Mouse (Mus musculus): ENCODE results near the gene Hand2. TPM values are rescaled to one million over a fixed set of nuclear protein-coding genes. Genes with fewer than 3 reads are reported as not detected.

Hand2 gene
- total RNA-seq, 2 experiments from 2014 or later, result not detected

DNA sequence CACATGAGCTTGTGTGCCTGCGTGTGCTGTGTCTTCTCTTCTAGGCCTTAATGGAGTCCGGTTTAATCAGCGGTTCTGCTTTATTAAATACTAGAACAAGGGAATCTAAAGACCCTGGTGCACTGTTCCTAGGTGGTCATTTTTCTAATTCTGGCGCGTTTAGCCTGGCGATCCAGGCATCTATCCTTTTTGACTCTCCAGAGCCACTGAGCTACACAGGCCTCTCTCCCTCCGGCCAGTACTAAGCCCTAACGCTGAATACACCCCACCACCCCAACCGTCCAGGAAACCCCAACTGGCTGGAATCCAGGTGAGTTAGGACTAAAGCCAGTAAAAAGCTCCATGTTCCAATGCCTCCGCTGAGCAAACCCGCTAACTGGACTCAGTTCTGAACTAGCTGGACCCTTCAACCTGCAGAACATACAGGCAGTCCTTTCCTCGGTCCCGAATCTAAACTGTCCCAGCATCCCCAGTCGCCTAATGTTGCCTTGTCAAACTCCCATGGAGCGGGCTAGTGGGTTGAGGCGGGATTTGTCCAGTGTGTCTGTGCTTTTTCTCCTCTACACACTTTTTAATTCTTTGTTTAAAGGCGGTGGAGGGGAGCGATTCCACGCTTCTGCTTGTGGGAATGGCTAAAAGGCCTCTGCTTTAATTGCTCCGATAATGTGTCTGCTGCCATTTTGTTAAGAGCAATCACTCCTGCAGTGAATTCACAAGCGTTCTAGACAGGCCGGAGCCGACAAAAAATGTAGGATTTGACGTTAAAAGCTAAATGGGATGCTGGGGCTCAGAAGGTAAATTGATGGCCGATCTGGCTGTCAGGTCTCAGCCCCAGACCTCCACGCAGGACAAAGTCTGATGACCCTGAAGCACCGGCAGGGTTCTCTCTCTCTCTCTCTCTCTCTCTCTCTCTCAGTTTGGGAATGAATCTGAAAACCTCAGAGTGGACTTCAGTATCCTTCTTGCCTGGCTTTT is 5.6 kb downstream of the Hand2 start:
- intact Hi-C loops (cut with DNase I), result no loop called here
- no peak for TF ChIP-seq CTCF (IDR thresholded peaks at IDR 0.05)
- Histone ChIP-seq H3K27ac (no peak overlapping the region), H3K4me3 (no peak overlapping the region)
- peak in 1 of 2 experiments; percentile 9 for DNase-seq (ENCODE audit: extremely low spot score in 1 of 2, low spot score in 2 of 2)

GRCm38 (mm10) chr8:57327281-57328160 is 6.7 kb downstream of the Hand2 start:
- Histone ChIP-seq H3K27ac (no peak overlapping the region), H3K4me3 (no peak overlapping the region)
- peak in 1 of 2 experiments; percentile 10 for DNase-seq (ENCODE audit: extremely low spot score in 1 of 2, low spot score in 2 of 2)
- intact Hi-C loops (cut with DNase I), result no loop called here
- TF ChIP-seq CTCF (IDR thresholded peaks at IDR 0.05), result no peak

DNA sequence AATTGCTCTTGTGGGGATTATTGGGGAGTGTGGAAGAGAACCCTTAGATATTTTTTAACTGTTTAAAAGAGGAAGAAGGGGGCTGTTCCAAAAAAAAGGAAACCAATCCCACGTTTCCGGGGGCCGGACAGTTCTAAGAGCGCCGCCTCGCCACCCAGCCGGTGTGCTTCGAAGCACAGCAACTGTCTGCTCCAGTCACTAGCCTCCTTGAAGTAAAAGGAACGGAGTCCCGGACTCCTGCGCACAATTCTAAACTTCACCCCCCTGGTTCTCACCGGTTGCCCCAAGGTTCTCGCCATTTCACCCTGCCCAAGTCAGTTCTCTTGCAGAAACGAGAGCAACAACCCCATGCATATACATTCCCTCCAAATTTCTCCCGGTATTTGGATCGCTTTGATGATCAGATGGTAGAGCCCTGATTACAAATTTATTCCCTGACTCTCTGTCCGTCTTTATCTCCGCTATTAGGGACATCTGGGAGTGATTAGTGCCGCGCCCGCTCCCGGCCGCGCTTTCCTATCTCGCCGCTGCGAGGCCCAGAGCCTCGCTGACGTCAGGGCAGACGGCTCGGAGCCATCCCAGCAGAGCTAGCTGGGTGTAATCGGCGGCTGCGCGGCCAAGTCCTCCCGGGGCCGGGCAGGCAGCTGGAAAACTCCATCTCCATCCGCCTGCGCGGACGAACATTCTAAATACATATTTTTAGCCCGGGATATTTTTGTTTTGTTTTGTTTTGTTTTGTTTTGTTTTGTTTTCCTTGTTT is 7.6 kb downstream of the Hand2 start:
- Histone ChIP-seq H3K27ac (no peak overlapping the region), H3K4me3 (no peak overlapping the region)
- TF ChIP-seq CTCF (IDR thresholded peaks at IDR 0.05), result no peak
- intact Hi-C loops (cut with DNase I), result no loop called here
- DNase-seq (ENCODE audit: extremely low spot score in 1 of 2, low spot score in 2 of 2), result no peak

- Histone ChIP-seq H3K4me3 (no peak overlapping the region), H3K27ac (no peak overlapping the region)
- no peak for TF ChIP-seq CTCF (IDR thresholded peaks at IDR 0.05)
- intact Hi-C loops (cut with DNase I), result no loop called here
- no peak for DNase-seq (ENCODE audit: extremely low spot score in 1 of 2, low spot score in 2 of 2)
Observed at GRCm38 (mm10) chr8:57328931-57329341, 8.2 kb downstream of the Hand2 start.

DNA sequence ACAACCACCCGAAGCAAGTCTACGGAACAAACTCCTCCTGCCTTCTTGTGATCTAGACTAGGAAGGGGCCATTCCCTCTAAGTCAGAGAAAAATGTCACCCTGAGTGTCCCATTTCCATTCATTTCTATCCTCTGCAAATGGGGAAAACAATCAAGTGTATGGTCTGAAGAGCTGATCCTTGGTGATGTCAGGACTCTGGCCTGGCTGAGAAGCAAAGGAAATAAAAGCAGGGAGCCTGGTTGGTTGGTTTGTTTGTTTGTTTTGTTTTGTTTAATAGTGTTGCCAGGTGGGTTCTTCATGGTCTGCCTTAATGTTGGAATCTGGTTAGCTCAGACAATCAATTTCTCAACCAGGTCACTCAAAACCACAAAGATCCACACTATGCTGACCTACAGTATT is 9.3 kb downstream of the Hand2 start:
- Histone ChIP-seq H3K4me3 (no peak overlapping the region), H3K27ac (no peak overlapping the region)
- TF ChIP-seq CTCF (IDR thresholded peaks at IDR 0.05), result no peak
- intact Hi-C loops (cut with DNase I), result loop anchor here (5.0 kb wide), 2 partner anchors 648 to 708 kb away; no protein-coding TSS in a partner anchor
- DNase-seq (ENCODE audit: extremely low spot score in 1 of 2, low spot score in 2 of 2), result no peak

GRCm38 (mm10) chr8:57331727-57332630 is 11.2 kb downstream of the Hand2 start:
- intact Hi-C loops (cut with DNase I), result loop anchor here (2.0 to 5.0 kb wide), 3 partner anchors 447 to 710 kb away; no protein-coding TSS in a partner anchor
- DNase-seq (ENCODE audit: extremely low spot score in 1 of 2, low spot score in 2 of 2), result no peak
- H3K27ac ChIP-seq, result no peak overlapping the region
- no peak for TF ChIP-seq CTCF (IDR thresholded peaks at IDR 0.05)
- H3K4me3 ChIP-seq, result no peak overlapping the region

GRCm38 (mm10) chr8:57332676-57333482 is 12.1 kb downstream of the Hand2 start:
- intact Hi-C loops (cut with DNase I), result loop anchor here (2.0 to 5.0 kb wide), 3 partner anchors 448 to 711 kb away; no protein-coding TSS in a partner anchor
- DNase-seq (ENCODE audit: extremely low spot score in 1 of 2, low spot score in 2 of 2), result no peak
- no peak for TF ChIP-seq CTCF (IDR thresholded peaks at IDR 0.05)
- Histone ChIP-seq H3K4me3 (no peak overlapping the region), H3K27ac (no peak overlapping the region)

GRCm38 (mm10) chr8:57333483-57333770 is 12.6 kb downstream of the Hand2 start:
- DNase-seq (ENCODE audit: extremely low spot score in 1 of 2, low spot score in 2 of 2), result no peak
- Histone ChIP-seq H3K27ac (no peak overlapping the region), H3K4me3 (no peak overlapping the region)
- intact Hi-C loops (cut with DNase I), result loop anchor here (2.0 to 5.0 kb wide), 3 partner anchors 449 to 711 kb away; no protein-coding TSS in a partner anchor
- peak; percentile 17 for TF ChIP-seq CTCF (IDR thresholded peaks at IDR 0.05)

- Histone ChIP-seq H3K27ac (no peak overlapping the region), H3K4me3 (no peak overlapping the region)
- TF ChIP-seq CTCF (IDR thresholded peaks at IDR 0.05), result no peak
- intact Hi-C loops (cut with DNase I), result loop anchor here (2.0 to 5.0 kb wide), 3 partner anchors 449 to 712 kb away; no protein-coding TSS in a partner anchor
- DNase-seq (ENCODE audit: extremely low spot score in 1 of 2, low spot score in 2 of 2), result no peak
Observed at GRCm38 (mm10) chr8:57333795-57334551, 13.2 kb downstream of the Hand2 start.
